Mouse (Mus musculus) forebrain, postnatal 0 days (tissue): ENCODE data around the gene Mypn. TPM values are rescaled to one million over a fixed set of nuclear protein-coding genes. Genes with fewer than 3 reads are reported as not detected.

Experiments
- ATAC-seq: fragments of 200-750 bp; cut with Nextera tagmentation; 2 replicates; pipeline ENCODE4 v1.8.0; 2017; ENCODE audit warnings: mild to moderate bottlenecking, moderate library complexity
- DNase-seq: peaks from one replicate; pipeline ENCODE4 v3.0.0-alpha.2; 2015
- H3K27ac ChIP-seq: fragments of 300-500 bp; sonication (generic); 2 replicates; pipeline ENCODE4 v1.5.1; 2014; ENCODE audit warnings: low read depth, mild to moderate bottlenecking, antibody characterized with exemption, low read length, moderate library complexity, mixed read lengths
- H3K27me3 ChIP-seq: fragments of 300-500 bp; sonication (generic); 2 replicates; pipeline ENCODE4 v1.6.1; 2014; ENCODE audit warnings: mild to moderate bottlenecking, low read length, mixed read lengths; ENCODE audit not compliant: insufficient read depth
- H3K36me3 ChIP-seq: fragments of 300-500 bp; sonication (generic); 2 replicates; pipeline ENCODE4 v1.6.1; 2014; ENCODE audit warnings: mild to moderate bottlenecking, moderate library complexity; ENCODE audit not compliant: insufficient read depth
- H3K4me1 ChIP-seq: fragments of 300-500 bp; sonication (generic); 2 replicates; pipeline ENCODE4 v1.6.1; 2014; ENCODE audit warnings: antibody characterized with exemption; ENCODE audit not compliant: insufficient read depth
- H3K4me2 ChIP-seq: fragments of 300-500 bp; sonication (generic); 2 replicates; pipeline ENCODE4 v1.6.1; 2014; ENCODE audit warnings: low read depth, mild to moderate bottlenecking, moderate library complexity
- H3K4me3 ChIP-seq: fragments of 300-500 bp; sonication (generic); 2 replicates; pipeline ENCODE4 v1.5.1; 2014; ENCODE audit warnings: low read depth, low read length, mixed read lengths
- H3K9ac ChIP-seq: fragments of 300-500 bp; sonication (generic); 2 replicates; pipeline ENCODE4 v1.6.1; 2014; ENCODE audit warnings: mild to moderate bottlenecking
- H3K9me3 ChIP-seq: fragments of 300-500 bp; sonication (generic); 2 replicates; pipeline ENCODE4 v1.6.1; 2016; ENCODE audit warnings: low read length
- CTCF ChIP-seq: sonication (generic); IDR thresholded peaks from 2 replicates; pipeline ENCODE4 v1.5.1; 2016; ENCODE audit warnings: antibody characterized with exemption, control low read depth, low read depth
- WGBS: fragments of 180-500 bp; shearing (Covaris S2); extraction: QIAGEN DNeasy Blood & Tissue Kit; methylation state at CpG from one replicate; pipeline ENCODE4 v1.1.7; 2014; 5-methylcytosine and 5-hydroxymethylcytosine counted together
- polyA plus RNA-seq: library from polyadenylated mRNA; unstranded; fragments of >200 nt; fragmentation: Nextera tagmentation; extraction: Ambion mirVana; gene quantifications from 2 replicates; pipeline ENCODE4 v1.2.1, GENCODE M21; 2015
- total RNA-seq: library from RNA; depleted of rRNA; stranded (reverse); fragments of >200 nt; gene quantifications from 2 replicates; pipeline ENCODE4 v1.2.3, GENCODE M21; 2014

The Mypn gene
- total and polyA plus RNA-seq, 2 experiments from 2014 or later, result 0.67 to 1.2 TPM

GRCm38 (mm10) chr10:63179524-63179923 lies 24.2 kb downstream of the Mypn start:
- Histone ChIP-seq H3K4me3 (no peak overlapping the region), H3K27me3 (no peaks in the 10 kb centered on the region), H3K27ac (no peak overlapping the region), H3K36me3 (no peaks in the 10 kb centered on the region), H3K9me3 (no peaks in the 10 kb centered on the region), H3K4me1 (no peaks in the 10 kb centered on the region), H3K4me2 (no peak overlapping the region), H3K9ac (no peak overlapping the region)
- no peak for TF ChIP-seq CTCF
- ATAC-seq, result no peak
- 74% methylated on average over 10 of the region's 10 CpGs for WGBS
- no peak for DNase-seq

- Histone ChIP-seq H3K36me3 (no peaks in the 10 kb centered on the region), H3K4me1 (no peaks in the 10 kb centered on the region), H3K27me3 (no peaks in the 10 kb centered on the region), H3K27ac (no peak overlapping the region), H3K4me2 (no peak overlapping the region), H3K9ac (no peak overlapping the region), H3K9me3 (no peaks in the 10 kb centered on the region), H3K4me3 (no peak overlapping the region)
- WGBS, result 93% methylated on average over 2 of the region's 2 CpGs
- TF ChIP-seq CTCF, result no peak
- ATAC-seq (no peak), DNase-seq (no peak)
Measured at GRCm38 (mm10) chr10:63178318-63178717, 25.4 kb downstream of the Mypn start.

DNA sequence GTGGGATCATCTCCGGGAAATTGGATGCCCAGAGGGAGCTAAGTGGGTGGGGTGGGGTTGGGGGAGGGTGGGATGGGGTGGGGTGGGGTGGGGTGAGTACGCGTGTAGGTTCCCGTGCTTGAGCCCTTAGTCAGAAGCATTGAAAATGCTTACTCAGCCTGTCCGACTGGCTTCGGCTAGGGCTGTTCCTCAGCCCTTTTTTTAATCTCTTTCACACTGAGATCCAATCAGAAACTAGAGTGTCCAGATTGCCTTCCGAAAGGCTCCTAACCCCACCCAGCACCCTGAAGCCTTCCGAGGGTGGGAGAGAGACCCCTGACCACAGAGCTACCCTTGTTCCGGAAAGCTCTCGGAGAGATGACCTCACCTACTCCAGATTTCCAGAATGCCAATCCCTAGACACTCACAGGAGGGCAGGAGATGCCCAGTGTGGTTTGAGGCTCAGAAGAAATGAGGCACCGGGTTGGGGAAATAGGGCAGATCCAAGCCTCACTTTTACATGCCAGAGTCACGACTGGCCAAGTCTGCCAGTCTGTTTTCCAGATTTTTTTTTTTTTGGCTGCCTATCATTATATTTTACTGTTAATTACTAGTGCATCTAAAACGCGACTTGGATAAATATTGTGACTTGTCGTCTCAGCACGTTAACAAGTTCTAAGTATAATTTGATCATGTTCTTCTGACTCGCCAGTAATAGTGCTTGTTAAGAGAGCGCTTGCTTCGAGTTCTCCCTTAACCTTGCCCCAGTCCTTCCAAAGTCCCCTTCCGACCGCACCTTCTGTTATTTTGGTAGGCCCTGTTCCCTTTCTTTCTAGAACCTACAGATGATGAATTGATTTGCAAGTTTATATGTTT lies 26.2 kb downstream of the Mypn start:
- H3K27ac ChIP-seq, result no peak overlapping the region
- no peak overlapping the region for H3K9ac ChIP-seq
- TF ChIP-seq CTCF, result no peak
- ATAC-seq (peak; percentile 76), DNase-seq (peak; percentile 36)
- 47% methylated on average over 21 of the region's 21 CpGs for whole genome bisulfite sequencing
- H3K4me2 ChIP-seq, result no peak overlapping the region
- H3K27me3 ChIP-seq, result no peaks in the 10 kb centered on the region
- no peak overlapping the region for H3K4me3 ChIP-seq
- H3K9me3 ChIP-seq, result no peaks in the 10 kb centered on the region
- H3K36me3 ChIP-seq, result no peaks in the 10 kb centered on the region
- no peaks in the 10 kb centered on the region for H3K4me1 ChIP-seq

DNA sequence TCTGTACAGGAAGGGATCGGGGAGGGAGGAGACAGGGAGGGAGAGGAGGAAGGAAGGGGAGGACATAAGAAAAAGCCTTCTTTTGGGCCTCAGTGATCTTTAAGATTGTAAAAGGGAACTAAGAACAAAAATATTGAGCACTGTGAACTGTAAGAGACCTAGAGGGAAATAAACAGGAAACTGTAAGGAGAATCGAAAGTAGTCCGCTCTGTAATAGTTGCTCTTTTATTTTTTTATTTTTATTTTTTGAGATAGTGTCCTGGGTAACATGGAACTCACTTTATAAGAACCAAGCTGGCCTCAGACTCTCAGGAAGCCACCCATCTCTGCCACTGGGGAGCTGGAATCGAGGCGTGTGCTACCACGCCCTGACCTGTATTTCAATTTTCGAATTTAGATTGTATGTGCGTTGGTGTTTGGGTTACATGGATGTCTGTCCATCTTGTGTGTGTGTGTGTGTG lies 27.3 kb downstream of the Mypn start:
- H3K9ac ChIP-seq, result no peak overlapping the region
- DNase-seq, result no peak

GRCm38 (mm10) chr10:63172089-63172488 lies 31.7 kb downstream of the Mypn start:
- Histone ChIP-seq H3K9ac (no peak overlapping the region), H3K27me3 (no peaks in the 10 kb centered on the region), H3K27ac (no peak overlapping the region), H3K4me2 (no peak overlapping the region), H3K4me3 (no peak overlapping the region), H3K9me3 (no peaks in the 10 kb centered on the region), H3K4me1 (no peaks in the 10 kb centered on the region), H3K36me3 (no peaks in the 10 kb centered on the region)
- 85% methylated on average over 3 of the region's 3 CpGs for WGBS
- ATAC-seq, result no peak
- no peak for TF ChIP-seq CTCF
- DNase-seq, result no peak

More for the DNA sequence above, 27.3 kb downstream of the Mypn start:
- Histone ChIP-seq H3K4me3 (no peak overlapping the region), H3K4me2 (no peak overlapping the region), H3K27ac (no peak overlapping the region), H3K36me3 (no peaks in the 10 kb centered on the region), H3K9me3 (no peaks in the 10 kb centered on the region), H3K4me1 (no peaks in the 10 kb centered on the region), H3K27me3 (no peaks in the 10 kb centered on the region)
- no peak for TF ChIP-seq CTCF
- no peak for ATAC-seq
- WGBS, result 91% methylated on average over 8 of the region's 8 CpGs

DNA sequence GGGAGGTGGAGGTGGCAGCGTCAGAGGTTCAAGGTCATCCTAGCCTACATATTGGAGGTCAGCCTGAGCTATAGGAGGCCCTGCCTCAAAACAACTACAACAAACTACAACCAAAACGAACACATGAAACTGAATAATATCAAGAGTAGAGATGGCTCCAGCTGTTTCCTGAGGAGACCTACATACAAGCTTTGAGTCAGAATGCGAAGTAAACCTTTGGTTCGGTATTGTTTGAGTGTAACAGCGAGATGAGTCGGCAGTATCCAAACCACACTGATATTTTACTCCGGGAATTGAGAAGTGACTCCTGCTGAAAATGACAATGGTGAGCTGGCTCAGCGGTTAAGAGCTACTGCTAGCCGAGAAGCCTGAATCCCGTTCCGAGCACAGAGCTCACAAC lies 34.2 kb downstream of the Mypn start:
- 91% methylated on average over 11 of the region's 11 CpGs for WGBS
- no peaks in the 10 kb centered on the region for H3K4me1 ChIP-seq
- TF ChIP-seq CTCF, result no peak
- no peak overlapping the region for H3K9ac ChIP-seq
- no peak for DNase-seq
- H3K36me3 ChIP-seq, result no peaks in the 10 kb centered on the region
- no peak overlapping the region for H3K4me2 ChIP-seq
- no peak for ATAC-seq
- no peak overlapping the region for H3K27ac ChIP-seq
- no peaks in the 10 kb centered on the region for H3K27me3 ChIP-seq
- H3K4me3 ChIP-seq, result no peak overlapping the region
- no peaks in the 10 kb centered on the region for H3K9me3 ChIP-seq

DNA sequence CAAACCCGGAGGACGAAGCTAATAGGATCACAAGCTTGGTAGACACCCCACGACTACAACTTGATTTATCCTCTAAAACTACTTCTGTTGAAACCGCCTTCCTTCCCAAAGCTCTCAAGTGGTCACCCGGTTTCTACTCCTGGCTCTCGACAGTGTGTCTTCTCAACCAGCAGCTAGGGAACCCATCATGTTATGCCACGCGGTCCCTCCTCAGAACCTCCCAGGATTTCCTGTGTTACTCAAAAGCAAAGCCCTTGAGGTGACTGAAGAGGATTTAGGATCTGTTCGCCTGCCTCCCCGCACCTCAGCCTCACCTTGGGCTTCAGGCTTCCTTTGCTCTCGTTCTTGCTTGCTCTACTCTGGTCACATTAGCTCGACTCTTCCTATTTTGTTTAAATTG lies 35.6 kb downstream of the Mypn start:
- H3K4me3 ChIP-seq, result no peak overlapping the region
- no peak for DNase-seq
- no peak for ATAC-seq
- H3K27me3 ChIP-seq, result no peaks in the 10 kb centered on the region
- no peak overlapping the region for H3K9ac ChIP-seq
- 93% methylated on average over 12 of the region's 12 CpGs for WGBS
- no peak overlapping the region for H3K4me2 ChIP-seq
- no peak for TF ChIP-seq CTCF
- no peaks in the 10 kb centered on the region for H3K4me1 ChIP-seq
- H3K36me3 ChIP-seq, result no peaks in the 10 kb centered on the region
- H3K27ac ChIP-seq, result no peak overlapping the region
- no peaks in the 10 kb centered on the region for H3K9me3 ChIP-seq
